Mouse (Mus musculus) right cerebral cortex, adult 2 months (tissue): Measurements from ENCODE around the gene Babam1.

Experiments
- DNase-seq, 2 experiments: peaks; one replicate each; pipeline ENCODE4 v3.0.0; 2021 to 2022; ENCODE audit warnings: low spot score in 2 of 2

The Babam1 gene

GRCm38 (mm10) chr8:71396639-71397305 is at the start of gene Babam1:
Babam1 (plus strand) TSS chr8:71396861.
- peak; percentile 94 for DNase-seq

GRCm38 (mm10) chr8:71351117-71351516 is 45.5 kb upstream of the Babam1 start:
- no peak for DNase-seq

GRCm38 (mm10) chr8:71351520-71351919 is 45.1 kb upstream of the Babam1 start:
- no peak for DNase-seq

- DNase-seq: no peak
These were observed 38.6 kb upstream of the Babam1 start for GRCm38 (mm10) chr8:71358026-71358425.

GRCm38 (mm10) chr8:71366771-71367528 is 29.7 kb upstream of the Babam1 start, which contains the start of gene Use1:
Use1 (plus strand) TSS chr8:71366848.
- DNase-seq: peak; percentile 89 to 95

- no peak for DNase-seq
These were observed 29.0 kb upstream of the Babam1 start for GRCm38 (mm10) chr8:71367529-71368176.

- no peak for DNase-seq
These were observed 28.3 kb upstream of the Babam1 start for GRCm38 (mm10) chr8:71368366-71368765.

- no peak for DNase-seq
These were observed 27.5 kb upstream of the Babam1 start for GRCm38 (mm10) chr8:71369040-71369718.

- no peak for DNase-seq
These were observed 25.9 kb upstream of the Babam1 start for GRCm38 (mm10) chr8:71370711-71371235.

GRCm38 (mm10) chr8:71371236-71371848 is 25.3 kb upstream of the Babam1 start, which contains the start of gene Ocel1:
Ocel1 (plus strand) TSS chr8:71371298.
- peak; percentile 96 to 98 for DNase-seq

GRCm38 (mm10) chr8:71372427-71372826 is 24.2 kb upstream of the Babam1 start:
- DNase-seq: no peak

GRCm38 (mm10) chr8:71373000-71373399 is 23.7 kb upstream of the Babam1 start:
- DNase-seq: no peak

GRCm38 (mm10) chr8:71374616-71375206 is 21.9 kb upstream of the Babam1 start:
- DNase-seq: no peak

- peak; percentile 66 to 72 for DNase-seq
These were observed 20.9 kb upstream of the Babam1 start for GRCm38 (mm10) chr8:71375581-71376422.

GRCm38 (mm10) chr8:71376423-71377030 is 20.1 kb upstream of the Babam1 start:
- DNase-seq: no peak

- DNase-seq: no peak
These were observed 17.7 kb upstream of the Babam1 start for GRCm38 (mm10) chr8:71379008-71379407.

- DNase-seq: no peak
These were observed 17.1 kb upstream of the Babam1 start for GRCm38 (mm10) chr8:71379512-71380075.

GRCm38 (mm10) chr8:71380178-71381171 is 16.2 kb upstream of the Babam1 start:
- DNase-seq: no peak
